Mouse (Mus musculus) small intestine, adult 2 months (tissue): ENCODE measurements around the gene Apba1. TPM values are rescaled to one million over a fixed set of nuclear protein-coding genes. Genes with fewer than 3 reads are reported as not detected.

Experiments
- H3K27ac ChIP-seq: fragments of 200-500 bp; 2 replicates; pipeline ENCODE4 v1.5.1; 2012; ENCODE audit warnings: low read depth, low read length, control low read depth, inconsistent platforms; ENCODE audit not compliant: insufficient read depth
- H3K27me3 ChIP-seq: fragments of 200-500 bp; 2 replicates; pipeline ENCODE4 v1.6.1; 2012; ENCODE audit warnings: mild to moderate bottlenecking, moderate library complexity, low read length, inconsistent platforms; ENCODE audit not compliant: control insufficient read depth, insufficient read depth
- H3K36me3 ChIP-seq: fragments of 200-500 bp; 2 replicates; pipeline ENCODE4 v1.6.1; 2012; ENCODE audit warnings: mild to moderate bottlenecking, low read length, control low read depth, inconsistent platforms; ENCODE audit not compliant: control insufficient read depth, insufficient read depth
- H3K4me1 ChIP-seq: fragments of 200-500 bp; 2 replicates; pipeline ENCODE4 v1.6.1; 2012; ENCODE audit warnings: low read length, inconsistent platforms, mixed read lengths; ENCODE audit not compliant: control insufficient read depth, insufficient read depth, insufficient read length
- H3K4me3 ChIP-seq: fragments of 200-500 bp; 2 replicates; pipeline ENCODE4 v1.5.1; 2012; ENCODE audit warnings: low read depth, mild to moderate bottlenecking, control low read depth, inconsistent platforms, low read length, moderate library complexity
- CTCF ChIP-seq: fragments of 200-500 bp; IDR thresholded peaks from 2 replicates; pipeline ENCODE4 v1.5.1; 2012; ENCODE audit warnings: low read depth, mild to moderate bottlenecking, control low read depth, inconsistent platforms, low read length, moderate library complexity, mixed read lengths; ENCODE audit not compliant: insufficient replicate concordance, insufficient read length; ENCODE audit errors: extremely low read depth
- POLR2A ChIP-seq: fragments of 200-500 bp; IDR thresholded peaks from 2 replicates; pipeline ENCODE4 v1.6.1; 2012; ENCODE audit warnings: low read depth, mild to moderate bottlenecking, control low read depth, inconsistent platforms, low read length, moderate library complexity
- WGBS: fragments of 180-500 bp; shearing (Covaris S2); methylation state at CpG from one replicate; pipeline ENCODE4 v1.1.7; 2018; 5-methylcytosine and 5-hydroxymethylcytosine counted together
- polyA plus RNA-seq: library from polyadenylated mRNA; depleted of rRNA; stranded (reverse); fragments of >200 nt; gene quantifications from 2 replicates; pipeline ENCODE4 v1.2.3, GENCODE M21; 2012

Gene Apba1
- polyA plus RNA-seq, 1 experiment: 2.0 TPM

- WGBS: 79% methylated on average over 2 of the region's 2 CpGs
- Histone ChIP-seq H3K27me3 (peaks cover 6% of the 10 kb centered on the region), H3K27ac (no peak overlapping the region), H3K4me3 (no peak overlapping the region), H3K36me3 (no peaks in the 10 kb centered on the region), H3K4me1 (no peaks in the 10 kb centered on the region; the same call in 1 of the 2 replicates)
- no peak for TF ChIP-seq POLR2A
- TF ChIP-seq CTCF: no peak
Measured at GRCm38 (mm10) chr19:23764051-23764450, 5.4 kb downstream of the Apba1 start.

DNA sequence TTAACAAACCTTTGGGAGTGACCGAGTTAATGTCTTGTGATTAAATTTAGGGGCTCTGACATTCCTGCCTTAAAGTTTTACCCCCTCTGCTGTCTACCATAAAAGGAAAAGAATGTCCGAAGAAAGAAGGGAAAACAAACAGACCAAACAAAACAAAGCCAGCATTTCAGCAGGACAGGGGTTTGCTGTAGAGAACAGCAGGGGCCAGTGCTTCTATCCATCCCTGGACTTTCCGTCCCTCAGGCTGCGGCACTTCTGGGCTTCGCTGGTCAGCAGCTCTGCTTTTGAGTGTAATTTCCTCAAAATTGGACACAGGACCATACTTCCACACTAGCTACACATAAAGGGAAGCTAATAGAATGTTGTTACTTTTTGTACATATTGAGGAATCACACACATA lies 10.2 kb downstream of the Apba1 start:
- H3K4me3 ChIP-seq: no peak overlapping the region
- TF ChIP-seq POLR2A: no peak
- TF ChIP-seq CTCF: no peak
- 62% methylated on average over 5 of the region's 5 CpGs for WGBS
- no peaks in the 10 kb centered on the region for H3K27me3 ChIP-seq
- no peak overlapping the region for H3K27ac ChIP-seq
- H3K36me3 ChIP-seq: no peaks in the 10 kb centered on the region
- no peaks in the 10 kb centered on the region for H3K4me1 ChIP-seq

- no peak overlapping the region for H3K4me3 ChIP-seq
- no peaks in the 10 kb centered on the region for H3K4me1 ChIP-seq
- H3K36me3 ChIP-seq: no peaks in the 10 kb centered on the region
- TF ChIP-seq CTCF (no peak), POLR2A (no peak)
- WGBS: 72% methylated on average over 10 of the region's 10 CpGs
- no peak overlapping the region for H3K27ac ChIP-seq
- no peaks in the 10 kb centered on the region for H3K27me3 ChIP-seq
Measured at GRCm38 (mm10) chr19:23770494-23771423, 12.1 kb downstream of the Apba1 start.

GRCm38 (mm10) chr19:23771971-23772370 lies 13.3 kb downstream of the Apba1 start:
- no peak overlapping the region for H3K4me3 ChIP-seq
- H3K4me1 ChIP-seq: no peaks in the 10 kb centered on the region
- peak; percentile 55; the same call in 1 of the 2 replicates for TF ChIP-seq CTCF
- no peak for TF ChIP-seq POLR2A
- H3K27ac ChIP-seq: no peak overlapping the region
- no peaks in the 10 kb centered on the region for H3K27me3 ChIP-seq
- H3K36me3 ChIP-seq: no peaks in the 10 kb centered on the region
- 75% methylated on average over 7 of the region's 7 CpGs for WGBS

GRCm38 (mm10) chr19:23775356-23775755 lies 16.7 kb downstream of the Apba1 start:
- TF ChIP-seq POLR2A (no peak), CTCF (no peak)
- H3K4me1 ChIP-seq: no peaks in the 10 kb centered on the region
- no peaks in the 10 kb centered on the region for H3K27me3 ChIP-seq
- H3K36me3 ChIP-seq: no peaks in the 10 kb centered on the region
- 83% methylated on average over 6 of the region's 6 CpGs for WGBS
- H3K27ac ChIP-seq: no peak overlapping the region
- no peak overlapping the region for H3K4me3 ChIP-seq

DNA sequence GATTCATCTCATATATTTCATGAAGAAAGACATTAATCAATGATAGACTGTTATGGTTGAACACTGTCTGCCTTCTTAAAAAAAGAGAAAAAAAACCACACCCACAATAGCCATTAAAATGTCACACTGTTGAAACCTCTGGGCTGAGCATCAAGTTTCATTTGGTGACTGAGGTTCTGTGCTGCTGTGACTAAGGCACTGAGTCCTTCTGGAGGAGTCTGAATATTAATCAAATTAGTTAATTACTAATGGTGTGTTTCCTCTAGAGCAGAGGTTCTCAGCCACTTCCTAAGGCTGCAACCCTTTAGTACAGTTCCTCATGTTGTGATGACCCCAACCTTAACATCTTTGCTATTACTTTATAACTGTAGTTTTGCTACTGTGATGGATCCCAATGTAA lies 20.4 kb downstream of the Apba1 start:
- TF ChIP-seq CTCF: no peak
- Histone ChIP-seq H3K4me1 (no peaks in the 10 kb centered on the region), H3K4me3 (no peak overlapping the region), H3K36me3 (no peaks in the 10 kb centered on the region), H3K27ac (no peak overlapping the region), H3K27me3 (no peaks in the 10 kb centered on the region)

DNA sequence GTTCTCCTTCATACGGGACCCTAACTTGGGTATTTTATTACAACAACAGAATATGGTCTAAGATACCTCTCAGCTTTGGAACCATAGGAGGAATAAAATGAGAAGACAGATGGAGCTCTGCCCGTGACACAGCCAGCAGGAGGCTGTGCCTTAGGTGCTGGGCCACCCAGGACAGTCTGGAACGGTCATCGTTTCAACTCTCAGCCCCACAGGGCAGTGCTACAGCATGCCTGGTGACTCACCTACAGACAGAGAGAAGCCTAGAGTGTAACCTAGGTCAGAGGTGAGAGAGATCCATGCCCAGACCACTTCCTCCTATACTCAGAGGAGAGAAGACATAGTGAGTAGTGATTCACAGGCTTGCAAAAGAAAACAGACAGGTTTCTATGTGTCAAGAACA lies 21.4 kb downstream of the Apba1 start:
- H3K27ac ChIP-seq: no peak overlapping the region
- H3K27me3 ChIP-seq: no peaks in the 10 kb centered on the region
- 76% methylated on average over 4 of the region's 4 CpGs for WGBS
- TF ChIP-seq POLR2A: no peak
- no peak for TF ChIP-seq CTCF
- H3K4me1 ChIP-seq: no peaks in the 10 kb centered on the region
- no peak overlapping the region for H3K4me3 ChIP-seq
- no peaks in the 10 kb centered on the region for H3K36me3 ChIP-seq
